Mouse (Mus musculus): Measurements from ENCODE around the gene Anpep. TPM values are rescaled to one million over a fixed set of nuclear protein-coding genes. Genes with fewer than 3 reads are reported as not detected.

Gene Anpep
- total RNA-seq, 2 experiments from 2014 or later = 13.7 to 17.4 TPM

GRCm38 (mm10) chr7:79868475-79868874 lies 7.6 kb upstream of the Anpep start:
- DNase-seq (ENCODE audit: low spot score) = no peak
- intact Hi-C loops (cut with DNase I) = no loop called here

- intact Hi-C loops (cut with DNase I) = no loop called here
- DNase-seq (ENCODE audit: low spot score) = peak; percentile 53
Measured at GRCm38 (mm10) chr7:79867861-79868260, 7.0 kb upstream of the Anpep start.

- no peak for DNase-seq (ENCODE audit: low spot score)
- intact Hi-C loops (cut with DNase I) = no loop called here
Measured at GRCm38 (mm10) chr7:79866294-79867000, 5.6 kb upstream of the Anpep start.

- intact Hi-C loops (cut with DNase I) = no loop called here
Measured at GRCm38 (mm10) chr7:79861794-79862193, 935 bp upstream of the Anpep start.

GRCm38 (mm10) chr7:79858956-79859630 lies 1.8 kb downstream of the Anpep start:
- intact Hi-C loops (cut with DNase I) = no loop called here
- DNase-seq (ENCODE audit: low spot score) = peak; percentile 39

More at GRCm38 (mm10) chr7:79861794-79862193, 935 bp upstream of the Anpep start:
- DNase-seq (ENCODE audit: low spot score) = no peak

GRCm38 (mm10) chr7:79858202-79858934 lies 2.5 kb downstream of the Anpep start:
- DNase-seq (ENCODE audit: low spot score) = peak; percentile 19
- intact Hi-C loops (cut with DNase I) = no loop called here

- intact Hi-C loops (cut with DNase I) = no loop called here
- DNase-seq (ENCODE audit: low spot score) = no peak
Measured at GRCm38 (mm10) chr7:79856305-79856704, 4.6 kb downstream of the Anpep start.

GRCm38 (mm10) chr7:79847456-79848451 lies 13.1 kb downstream of the Anpep start:
- DNase-seq (ENCODE audit: low spot score) = peak; percentile 39
- intact Hi-C loops (cut with DNase I) = no loop called here

GRCm38 (mm10) chr7:79846342-79846741 lies 14.5 kb downstream of the Anpep start:
- intact Hi-C loops (cut with DNase I) = no loop called here
- no peak for DNase-seq (ENCODE audit: low spot score)

- intact Hi-C loops (cut with DNase I) = no loop called here
Measured at GRCm38 (mm10) chr7:79844090-79844802, 16.6 kb downstream of the Anpep start.

GRCm38 (mm10) chr7:79842163-79842562 lies 18.7 kb downstream of the Anpep start:
- intact Hi-C loops (cut with DNase I) = no loop called here
- no peak for DNase-seq (ENCODE audit: low spot score)

More at GRCm38 (mm10) chr7:79844090-79844802, 16.6 kb downstream of the Anpep start:
- peak; percentile 57 for DNase-seq (ENCODE audit: low spot score)

- intact Hi-C loops (cut with DNase I) = no loop called here
- DNase-seq (ENCODE audit: low spot score) = no peak
Measured at GRCm38 (mm10) chr7:79837247-79837646, 23.6 kb downstream of the Anpep start.

GRCm38 (mm10) chr7:79835196-79835595 lies 25.7 kb downstream of the Anpep start:
- DNase-seq (ENCODE audit: low spot score) = no peak
- intact Hi-C loops (cut with DNase I) = no loop called here

GRCm38 (mm10) chr7:79832980-79833379 lies 27.9 kb downstream of the Anpep start:
- DNase-seq (ENCODE audit: low spot score) = no peak
- intact Hi-C loops (cut with DNase I) = no loop called here

- DNase-seq (ENCODE audit: low spot score) = peak; percentile 26
- intact Hi-C loops (cut with DNase I) = no loop called here
Measured at GRCm38 (mm10) chr7:79831585-79831984, 29.3 kb downstream of the Anpep start.

GRCm38 (mm10) chr7:79831145-79831544 lies 29.7 kb downstream of the Anpep start:
- intact Hi-C loops (cut with DNase I) = no loop called here
- DNase-seq (ENCODE audit: low spot score) = no peak

GRCm38 (mm10) chr7:79828341-79828740 lies 32.5 kb downstream of the Anpep start:
- DNase-seq (ENCODE audit: low spot score) = no peak
- intact Hi-C loops (cut with DNase I) = no loop called here

- intact Hi-C loops (cut with DNase I) = no loop called here
- no peak for DNase-seq (ENCODE audit: low spot score)
Measured at GRCm38 (mm10) chr7:79822092-79822695, 38.7 kb downstream of the Anpep start.

GRCm38 (mm10) chr7:79819996-79820395 lies 40.9 kb downstream of the Anpep start:
- intact Hi-C loops (cut with DNase I) = no loop called here
- DNase-seq (ENCODE audit: low spot score) = no peak

Measured in heart, postnatal 25 days (tissue).